Mouse (Mus musculus) spleen, adult 2 months (tissue): ENCODE data around the gene Ppm1h. TPM values are rescaled to one million over a fixed set of nuclear protein-coding genes. Genes with fewer than 3 reads are reported as not detected.

Experiments used
- DNase-seq, 2 experiments: peaks; one replicate each; pipeline versions ENCODE4 v3.0.0 to v3.0.0-alpha.2; 2012 to 2021; ENCODE audit warnings: low spot score in 2 of 2, low read depth in 1 of 2
- H3K27ac ChIP-seq: fragments of 200-500 bp; 2 replicates; pipeline ENCODE4 v1.5.1; 2012; ENCODE audit warnings: low read length, inconsistent platforms; ENCODE audit not compliant: insufficient read depth
- H3K27me3 ChIP-seq: fragments of 200-500 bp; 2 replicates; pipeline ENCODE4 v1.6.1; 2012; ENCODE audit warnings: mild to moderate bottlenecking, moderate library complexity, low read length, inconsistent platforms; ENCODE audit not compliant: control insufficient read depth, insufficient read depth
- H3K36me3 ChIP-seq: fragments of 200-500 bp; 2 replicates; pipeline ENCODE4 v1.6.1; 2012; ENCODE audit warnings: mild to moderate bottlenecking, low read length, inconsistent platforms; ENCODE audit not compliant: control insufficient read depth, insufficient read depth
- H3K4me1 ChIP-seq: fragments of 200-500 bp; 2 replicates; pipeline ENCODE4 v1.6.1; 2011; ENCODE audit warnings: inconsistent platforms; ENCODE audit not compliant: control insufficient read depth, insufficient read depth, insufficient read length
- H3K4me3 ChIP-seq: fragments of 200-500 bp; 2 replicates; pipeline ENCODE4 v1.5.1; 2011; ENCODE audit warnings: mild to moderate bottlenecking, inconsistent platforms; ENCODE audit not compliant: insufficient read depth, insufficient read length; ENCODE audit errors: extremely low read depth
- CTCF ChIP-seq: fragments of 200-500 bp; IDR thresholded peaks from 2 replicates; pipeline ENCODE4 v1.5.1; 2011; ENCODE audit warnings: mild to moderate bottlenecking, inconsistent platforms; ENCODE audit not compliant: insufficient read depth, insufficient read length, insufficient replicate concordance; ENCODE audit errors: extremely low read depth
- POLR2A ChIP-seq: fragments of 200-500 bp; IDR thresholded peaks from 2 replicates; pipeline ENCODE4 v1.6.1; 2011; ENCODE audit warnings: low read depth, low read length, inconsistent platforms
- WGBS: fragments of 180-500 bp; shearing (Covaris S2); methylation state at CpG from one replicate; pipeline ENCODE4 v1.1.7; 2018; 5-methylcytosine and 5-hydroxymethylcytosine counted together
- polyA plus RNA-seq: library from polyadenylated mRNA; depleted of rRNA; stranded (reverse); fragments of >200 nt; gene quantifications from 2 replicates; pipeline ENCODE4 v1.2.3, GENCODE M21; 2012

Gene Ppm1h
- polyA plus RNA-seq, 1 experiment, result 9.7 TPM

- Histone ChIP-seq H3K27ac (no peak overlapping the region), H3K27me3 (no peaks in the 10 kb centered on the region), H3K4me1 (no peaks in the 10 kb centered on the region), H3K4me3 (no peak overlapping the region), H3K36me3 (no peaks in the 10 kb centered on the region)
- no peak for DNase-seq
- TF ChIP-seq CTCF (no peak), POLR2A (no peak)
- 93% methylated on average over 18 of the region's 18 CpGs for WGBS
Observed at GRCm38 (mm10) chr10:122861696-122862385, 183.3 kb downstream of the Ppm1h start.

- WGBS, result 93% methylated on average over 17 of the region's 17 CpGs
- H3K27ac ChIP-seq, result no peak overlapping the region
- no peak overlapping the region for H3K4me3 ChIP-seq
Observed at GRCm38 (mm10) chr10:122862386-122863023, 183.9 kb downstream of the Ppm1h start.

GRCm38 (mm10) chr10:122869865-122870503, 191.4 kb downstream of the Ppm1h start:
- 87% methylated on average over 8 of the region's 8 CpGs for WGBS
- Histone ChIP-seq H3K4me1 (no peaks in the 10 kb centered on the region), H3K27ac (no peak overlapping the region), H3K27me3 (no peaks in the 10 kb centered on the region), H3K4me3 (no peak overlapping the region), H3K36me3 (no peaks in the 10 kb centered on the region)
- DNase-seq, result no peak
- TF ChIP-seq POLR2A (no peak), CTCF (no peak)

More at GRCm38 (mm10) chr10:122862386-122863023, 183.9 kb downstream of the Ppm1h start:
- TF ChIP-seq POLR2A, result no peak
- TF ChIP-seq CTCF, result no peak
- DNase-seq, result no peak
- no peaks in the 10 kb centered on the region for H3K4me1 ChIP-seq
- H3K27me3 ChIP-seq, result no peaks in the 10 kb centered on the region
- no peaks in the 10 kb centered on the region for H3K36me3 ChIP-seq

GRCm38 (mm10) chr10:122870848-122871494, 192.4 kb downstream of the Ppm1h start:
- no peak for DNase-seq
- H3K4me3 ChIP-seq, result no peak overlapping the region
- H3K36me3 ChIP-seq, result no peaks in the 10 kb centered on the region
- H3K27me3 ChIP-seq, result no peaks in the 10 kb centered on the region
- H3K27ac ChIP-seq, result no peak overlapping the region
- TF ChIP-seq CTCF (no peak), POLR2A (no peak)
- 89% methylated on average over 3 of the region's 3 CpGs for WGBS
- H3K4me1 ChIP-seq, result no peaks in the 10 kb centered on the region

GRCm38 (mm10) chr10:122872720-122873119, 194.2 kb downstream of the Ppm1h start:
- 74% methylated on average over 8 of the region's 8 CpGs for WGBS
- Histone ChIP-seq H3K27me3 (no peaks in the 10 kb centered on the region), H3K36me3 (no peaks in the 10 kb centered on the region), H3K4me1 (no peaks in the 10 kb centered on the region), H3K4me3 (no peak overlapping the region), H3K27ac (no peak overlapping the region; the same call in 1 of the 2 replicates)
- no peak for DNase-seq
- no peak for TF ChIP-seq CTCF
- TF ChIP-seq POLR2A, result no peak

- DNase-seq, result no peak
- 84% methylated on average over 4 of the region's 4 CpGs for WGBS
- Histone ChIP-seq H3K27ac (no peak overlapping the region), H3K27me3 (no peaks in the 10 kb centered on the region), H3K4me3 (no peak overlapping the region), H3K36me3 (no peaks in the 10 kb centered on the region), H3K4me1 (no peaks in the 10 kb centered on the region)
- TF ChIP-seq POLR2A, result no peak
- TF ChIP-seq CTCF, result no peak
Observed at GRCm38 (mm10) chr10:122876964-122877363, 198.4 kb downstream of the Ppm1h start.

GRCm38 (mm10) chr10:122877436-122877835, 198.9 kb downstream of the Ppm1h start:
- TF ChIP-seq POLR2A (no peak), CTCF (no peak)
- 90% methylated on average over 2 of the region's 2 CpGs for WGBS
- Histone ChIP-seq H3K27me3 (no peaks in the 10 kb centered on the region), H3K4me3 (no peak overlapping the region), H3K4me1 (no peaks in the 10 kb centered on the region), H3K27ac (peak overlapping the region; percentile 23; the same call in 1 of the 2 replicates), H3K36me3 (no peaks in the 10 kb centered on the region)
- DNase-seq, result no peak
